Mouse (Mus musculus) MEL (cell line): Measurements from ENCODE around the gene Rrad. TPM values are rescaled to one million over a fixed set of nuclear protein-coding genes. Genes with fewer than 3 reads are reported as not detected.
A peak's percentile ranks its signal among the peaks of the same experiment; 100 is the strongest.

ENCODE experiments used
- DNase-seq: peaks from one replicate; pipeline ENCODE4 v3.0.0; 2011; ENCODE audit warnings: low read depth, low spot score
- H3K27ac ChIP-seq: 2 replicates; pipeline ENCODE4 v1.5.1; 2012; ENCODE audit warnings: low read depth, mild to moderate bottlenecking, control low read depth, low read length, moderate library complexity; ENCODE audit not compliant: control insufficient read depth
- H3K27me3 ChIP-seq, 2 experiments: fragments of 150-350 bp in 1 of 2; sonication (generic) in 1 of 2; 2 replicates each; pipeline ENCODE4 v1.6.1; 2012; ENCODE audit warnings: low read length in 2 of 2, mild to moderate bottlenecking in 2 of 2, improper control_type of control experiment in 1 of 2, moderate library complexity in 1 of 2; ENCODE audit not compliant: insufficient read depth in 2 of 2, control insufficient read depth in 1 of 2
- H3K36me3 ChIP-seq, 2 experiments: 2 replicates each; pipeline ENCODE4 v1.6.1; 2012 to 2014; ENCODE audit warnings: low read length in 2 of 2, improper control_type of control experiment in 1 of 2, inconsistent platforms in 1 of 2, mild to moderate bottlenecking in 1 of 2; ENCODE audit not compliant: insufficient read depth in 2 of 2, control insufficient read depth in 1 of 2
- H3K4me1 ChIP-seq, 2 experiments: fragments of 150-350 bp in 1 of 2; sonication (generic) in 1 of 2; 2 replicates each; pipeline ENCODE4 v1.6.1; 2012; ENCODE audit warnings: low read length in 2 of 2, improper control_type of control experiment in 1 of 2, mild to moderate bottlenecking in 1 of 2; ENCODE audit not compliant: insufficient read depth in 2 of 2, control insufficient read depth in 1 of 2
- H3K4me3 ChIP-seq, 2 experiments: fragments of 150-350 bp in 1 of 2; sonication (generic) in 1 of 2; 2 replicates each; pipeline ENCODE4 v1.5.1; 2012; ENCODE audit warnings: low read depth in 2 of 2, low read length in 2 of 2, mild to moderate bottlenecking in 2 of 2, moderate library complexity in 2 of 2, control low read depth in 1 of 2, improper control_type of control experiment in 1 of 2; ENCODE audit not compliant: control insufficient read depth in 1 of 2, insufficient read depth in 1 of 2
- H3K79me2 ChIP-seq: 2 replicates; pipeline ENCODE4 v1.6.1; 2012; ENCODE audit warnings: mild to moderate bottlenecking, low read length, moderate library complexity; ENCODE audit not compliant: control insufficient read depth, poor library complexity, insufficient read depth
- H3K9ac ChIP-seq: 2 replicates; pipeline ENCODE4 v1.6.1; 2012; ENCODE audit warnings: low read depth, mild to moderate bottlenecking, control low read depth, low read length, moderate library complexity; ENCODE audit not compliant: control insufficient read depth, poor library complexity, severe bottlenecking
- H3K9me3 ChIP-seq: fragments of 150-350 bp; sonication (generic); replicated peaks from 2 replicates; pipeline ENCODE4 v1.6.1; 2012; ENCODE audit warnings: mild to moderate bottlenecking, low read length, improper control_type of control experiment, moderate library complexity; ENCODE audit not compliant: insufficient read depth
- BHLHE40 ChIP-seq: IDR thresholded peaks from 2 replicates; pipeline ENCODE4 v1.6.1; 2012; ENCODE audit warnings: low read depth, mild to moderate bottlenecking, inconsistent platforms, low read length, improper control_type of control experiment, borderline replicate concordance
- CHD2 ChIP-seq: IDR thresholded peaks from 2 replicates; pipeline ENCODE4 v1.6.1; 2011; ENCODE audit warnings: low read length, improper control_type of control experiment
- E2F4 ChIP-seq: IDR thresholded peaks from 2 replicates; pipeline ENCODE4 v1.6.1; 2011; ENCODE audit warnings: low read depth, low read length, improper control_type of control experiment, borderline replicate concordance
- EP300 ChIP-seq, 2 experiments: IDR thresholded peaks; 2 replicates each; pipeline ENCODE4 v1.6.1; 2011; ENCODE audit warnings: improper control_type of control experiment in 2 of 2, low read length in 2 of 2, low read depth in 1 of 2, mild to moderate bottlenecking in 1 of 2
- ETS1 ChIP-seq: IDR thresholded peaks from 2 replicates; pipeline ENCODE4 v1.6.1; 2012; ENCODE audit warnings: low read depth, mild to moderate bottlenecking, inconsistent platforms, low read length, improper control_type of control experiment, moderate library complexity
- GATA1 ChIP-seq: IDR thresholded peaks from 2 replicates; pipeline ENCODE4 v1.6.1; 2011; ENCODE audit warnings: low read depth, low read length, improper control_type of control experiment
- HCFC1 ChIP-seq: IDR thresholded peaks from 2 replicates; pipeline ENCODE4 v1.6.1; 2012; ENCODE audit warnings: low read depth, mild to moderate bottlenecking, inconsistent platforms, low read length, improper control_type of control experiment, moderate library complexity
- MAFK ChIP-seq: IDR thresholded peaks from 2 replicates; pipeline ENCODE4 v1.6.1; 2011; ENCODE audit warnings: low read depth, mild to moderate bottlenecking, low read length, improper control_type of control experiment, borderline replicate concordance
- MAX ChIP-seq: IDR thresholded peaks from 2 replicates; pipeline ENCODE4 v1.6.1; 2011; ENCODE audit warnings: low read length, improper control_type of control experiment
- MAZ ChIP-seq: IDR thresholded peaks from 2 replicates; pipeline ENCODE4 v1.6.1; 2012; ENCODE audit warnings: low read depth, mild to moderate bottlenecking, inconsistent platforms, low read length, improper control_type of control experiment
- MEF2A ChIP-seq: IDR thresholded peaks from 2 replicates; pipeline ENCODE4 v1.6.1; 2014; ENCODE audit warnings: low read depth, mild to moderate bottlenecking, inconsistent platforms, low read length, improper control_type of control experiment; ENCODE audit not compliant: poor library complexity, insufficient replicate concordance, severe bottlenecking; ENCODE audit errors: extremely low read depth
- MXI1 ChIP-seq: IDR thresholded peaks from 2 replicates; pipeline ENCODE4 v1.6.1; 2011; ENCODE audit warnings: mild to moderate bottlenecking, low read depth, low read length, improper control_type of control experiment
- MYB ChIP-seq: IDR thresholded peaks from 2 replicates; pipeline ENCODE4 v1.6.1; 2011; ENCODE audit warnings: mild to moderate bottlenecking, low read depth, low read length, improper control_type of control experiment
- MYC ChIP-seq: IDR thresholded peaks from 2 replicates; pipeline ENCODE4 v1.6.1; 2011; ENCODE audit warnings: low read depth, mild to moderate bottlenecking, low read length, improper control_type of control experiment, moderate library complexity
- NRF1 ChIP-seq: IDR thresholded peaks from 2 replicates; pipeline ENCODE4 v1.6.1; 2014; ENCODE audit warnings: low read depth, mild to moderate bottlenecking, inconsistent platforms, low read length, improper control_type of control experiment, moderate library complexity; ENCODE audit not compliant: poor library complexity, insufficient read depth, severe bottlenecking
- POLR2A ChIP-seq, 2 experiments: IDR thresholded peaks; 2 replicates each; pipeline ENCODE4 v1.6.1; 2011 to 2012; ENCODE audit warnings: low read length in 2 of 2, mild to moderate bottlenecking in 2 of 2, control low read depth in 1 of 2, improper control_type of control experiment in 1 of 2, low read depth in 1 of 2, moderate library complexity in 1 of 2; ENCODE audit not compliant: control insufficient read depth in 1 of 2, insufficient read depth in 1 of 2, poor library complexity in 1 of 2
- POLR2AphosphoS2 ChIP-seq: IDR thresholded peaks from 2 replicates; pipeline ENCODE4 v1.6.1; 2011; ENCODE audit warnings: low read length, improper control_type of control experiment
- RCOR1 ChIP-seq: IDR thresholded peaks from 2 replicates; pipeline ENCODE4 v1.6.1; 2012; ENCODE audit warnings: low read depth, mild to moderate bottlenecking, inconsistent platforms, low read length, improper control_type of control experiment
- SIN3A ChIP-seq: IDR thresholded peaks from 2 replicates; pipeline ENCODE4 v1.6.1; 2012; ENCODE audit warnings: low read length, improper control_type of control experiment, inconsistent platforms
- SMC3 ChIP-seq: IDR thresholded peaks from 2 replicates; pipeline ENCODE4 v1.6.1; 2011; ENCODE audit warnings: low read depth, low read length, improper control_type of control experiment
- TBP ChIP-seq: IDR thresholded peaks from 2 replicates; pipeline ENCODE4 v1.8.0; 2011; ENCODE audit warnings: low read depth, low read length, improper control_type of control experiment
- TCF12 ChIP-seq: IDR thresholded peaks from 2 replicates; pipeline ENCODE4 v1.6.1; 2014; ENCODE audit warnings: low read depth, mild to moderate bottlenecking, inconsistent platforms, low read length, improper control_type of control experiment, moderate library complexity
- UBTF ChIP-seq: IDR thresholded peaks from 2 replicates; pipeline ENCODE4 v1.6.1; 2012; ENCODE audit warnings: low read depth, mild to moderate bottlenecking, inconsistent platforms, low read length, improper control_type of control experiment, moderate library complexity, borderline replicate concordance; ENCODE audit not compliant: insufficient read depth
- USF1 ChIP-seq: IDR thresholded peaks from 2 replicates; pipeline ENCODE4 v1.6.1; 2014; ENCODE audit warnings: low read depth, mild to moderate bottlenecking, inconsistent platforms, low read length, improper control_type of control experiment, moderate library complexity
- ZKSCAN1 ChIP-seq: IDR thresholded peaks from 2 replicates; pipeline ENCODE4 v1.6.1; 2012; ENCODE audit warnings: low read depth, mild to moderate bottlenecking, inconsistent platforms, low read length, improper control_type of control experiment, moderate library complexity
- ZMIZ1 ChIP-seq: IDR thresholded peaks from 2 replicates; pipeline ENCODE4 v1.6.1; 2012; ENCODE audit warnings: low read depth, mild to moderate bottlenecking, inconsistent platforms, low read length, improper control_type of control experiment, moderate library complexity
- polyA plus RNA-seq, 2 experiments: library from polyadenylated mRNA; stranded (reverse) in 1 of 2; unstranded in 1 of 2; fragments of >175 nt in 1 of 2; fragments of >200 nt in 1 of 2; gene quantifications; 2 replicates each; pipeline versions ENCODE4 v1.2.1 to v1.2.4; 2012; ENCODE audit warnings: low replicate concordance in 2 of 2, low read depth in 1 of 2; ENCODE audit not compliant: insufficient read length in 2 of 2, insufficient read depth in 1 of 2, missing spikeins in 1 of 2
- total RNA-seq: library from RNA; depleted of rRNA; stranded (reverse); fragments of 300-350 nt; gene quantifications from 2 replicates; pipeline ENCODE4 v1.2.3, GENCODE M21; 2012

Gene Rrad
- total and polyA plus RNA-seq, 3 experiments = 8.9 to 9.4 TPM; not detected in 1

GRCm38 (mm10) chr8:104595773-104596536 is 35.2 kb downstream of the Rrad start:
- Histone ChIP-seq H3K79me2 (peaks cover 38% of the 10 kb centered on the region), H3K9ac (peak overlapping the region; percentile 61), H3K36me3 (peaks cover 0 to 25% of the 10 kb centered on the region in 2 experiments; a peak in 2 of 4 replicates), H3K4me1 (peaks cover 2 to 15% of the 10 kb centered on the region in 2 experiments; a peak in 3 of 4 replicates), H3K27me3 (no peaks in the 10 kb centered on the region), H3K9me3 (no peaks in the 10 kb centered on the region), H3K4me3 (peak overlapping the region; percentile 61 to 72), H3K27ac (peak overlapping the region; percentile 92)
- TF ChIP-seq MAFK (peak; percentile 93), BHLHE40 (0 out of 2 replicates have a peak, but pooled peaks have one; percentile 30), NRF1 (no peak), ZMIZ1 (no peak), HCFC1 (peak; percentile 51), SIN3A (peak; percentile 77; the same call in 1 of the 2 replicates), EP300 (IDR thresholded peaks at IDR 0.05; ENCODE audit: low read depth in 1 of 2, low read length in 2 of 2) (peak; percentile 35 to 52; a peak in 3 of 4 replicates), POLR2A (IDR thresholded peaks at IDR 0.05; ENCODE audit: control insufficient read depth in 1 of 2, insufficient read depth in 1 of 2, low read depth in 1 of 2, low read length in 2 of 2, poor library complexity in 1 of 2) (peak in 1 of 2 experiments; percentile 55; a peak in 1 of 4 replicates), MAZ (peak; percentile 82; the same call in 1 of the 2 replicates), MXI1 (peak; percentile 68; the same call in 1 of the 2 replicates), TBP (peak; percentile 59; the same call in 1 of the 2 replicates), POLR2AphosphoS2 (peak; percentile 66), MEF2A (peak; percentile 24; the same call in 1 of the 2 replicates), ZKSCAN1 (no peak), MYB (no peak), GATA1 (peak; percentile 99), SMC3 (no peak), TCF12 (peak; percentile 41; the same call in 1 of the 2 replicates), MAX (0 out of 2 replicates have a peak, but pooled peaks have one; percentile 46), CHD2 (peak; percentile 27; the same call in 1 of the 2 replicates), USF1 (peak; percentile 56), MYC (peak; percentile 71; the same call in 1 of the 2 replicates), E2F4 (no peak), ETS1 (peak; percentile 88), UBTF (no peak), RCOR1 (peak; percentile 58)
- DNase-seq = peak; percentile 90
